In genomic region chr5:98410060-98410459, GRCm38 (mm10) we compare ENCODE assay signal across 10 mouse cellular contexts.
DNase-seq lines count a peak whose midpoint lies in the region; ATAC-seq and TF ChIP-seq lines count a peak whose summit lies in the region.
"Had no signal": no experiment of that assay in that cellular context is flagged by ENCODE, and none has a peak within 500 bp of the region (broad histone marks: within the 10 kb centered on the region; RNA-seq: fewer than 3 reads in every experiment).

No protein-coding gene starts in this region.

- H3K9me3 ChIP-seq in limb, embryonic 11.5 days (ENCODE audit: control insufficient read depth, low read length): no peaks in the 10 kb centered on the region
- H3K9me3 ChIP-seq in limb, embryonic 10.5 days (replicated peaks): no peaks in the 10 kb centered on the region
- H3K9me3 ChIP-seq: heart, embryonic 12.5 days; limb, embryonic 15.5 days had no signal

- peak; percentile 28 to 30 for DNase-seq in cerebellum, postnatal 14 days
- DNase-seq in cerebellum, adult 11 months: no peak
- peak; percentile 46 for DNase-seq in limb, embryonic 11.5 days (ENCODE audit: low spot score)
- DNase-seq in limb, embryonic 10.5 days (ENCODE audit: low spot score): no peak
- no peak for DNase-seq in Patski (ENCODE audit: low read depth, low spot score)
- peak; percentile 11 for DNase-seq in large intestine, adult 2 months (ENCODE audit: low read depth, low spot score)
- no peak for DNase-seq in yolk sac, embryonic 10.5 days (ENCODE audit: low spot score)

- POLR2A ChIA-PET in Patski (lab: Charles Lee): interaction anchor here (1.5 kb wide), 1 partner anchor 19 kb away, joined by 3 read pairs; no protein-coding TSS in a partner anchor

- WGBS in limb, embryonic 11.5 days: 77% methylated on average over 2 of the region's 2 CpGs
- 62% methylated on average over 2 of the region's 2 CpGs for WGBS in limb, embryonic 10.5 days
- WGBS in large intestine, adult 2 months: 68% methylated on average over 2 of the region's 2 CpGs

- H3K4me3 ChIP-seq in limb, embryonic 11.5 days (ENCODE audit: low read depth, low read length): no peak overlapping the region
- H3K4me3 ChIP-seq in limb, embryonic 10.5 days: no peak overlapping the region
- H3K4me3 ChIP-seq: heart, embryonic 12.5 days; limb, embryonic 15.5 days had no signal

- no peaks in the 10 kb centered on the region for H3K36me3 ChIP-seq in limb, embryonic 11.5 days (ENCODE audit: control insufficient read depth, insufficient read depth, low read length)
- no peaks in the 10 kb centered on the region for H3K36me3 ChIP-seq in limb, embryonic 10.5 days
- H3K36me3 ChIP-seq: heart, embryonic 12.5 days; limb, embryonic 15.5 days had no signal

- H3K4me2 ChIP-seq in limb, embryonic 11.5 days (ENCODE audit: low read depth, severe bottlenecking): no peak overlapping the region
- H3K4me2 ChIP-seq: heart, embryonic 12.5 days; limb, embryonic 15.5 days had no signal

- CTCF ChIA-PET in Patski (lab: Charles Lee): interaction anchor here (0.8 to 2.3 kb wide), 10 partner anchors 9 to 454 kb away, joined by 3 to 11 read pairs (median 4); no protein-coding TSS in a partner anchor

- no peak overlapping the region for H3K9ac ChIP-seq in limb, embryonic 11.5 days (ENCODE audit: low read length)
- H3K9ac ChIP-seq: heart, embryonic 12.5 days; limb, embryonic 15.5 days had no signal

- H3K27ac ChIP-seq in limb, embryonic 11.5 days (replicated peaks; ENCODE audit: low read depth, low read length): no peak overlapping the region
- H3K27ac ChIP-seq in limb, embryonic 10.5 days: no peak overlapping the region
- H3K27ac ChIP-seq: limb, embryonic 15.5 days had no signal

- peak; percentile 90 for TF ChIP-seq CTCF in Patski (IDR thresholded peaks at IDR 0.05)

- in situ Hi-C loops in Patski (cut with MboI; ENCODE audit: low pct_unique_long_range_greater_than_20kb): no loop called here

- H3K27me3 ChIP-seq in limb, embryonic 11.5 days (ENCODE audit: control insufficient read depth, insufficient read depth, low read length): no peaks in the 10 kb centered on the region
- H3K27me3 ChIP-seq in limb, embryonic 10.5 days (ENCODE audit: low read depth, poor library complexity, severe bottlenecking): no peaks in the 10 kb centered on the region
- H3K27me3 ChIP-seq in Patski: no peaks in the 10 kb centered on the region
- H3K27me3 ChIP-seq: heart, embryonic 12.5 days; limb, embryonic 15.5 days had no signal

- no peaks in the 10 kb centered on the region for H3K4me1 ChIP-seq in limb, embryonic 11.5 days (ENCODE audit: control insufficient read depth, insufficient read depth, low read length)
- no peaks in the 10 kb centered on the region for H3K4me1 ChIP-seq in limb, embryonic 10.5 days
- H3K4me1 ChIP-seq: heart, embryonic 12.5 days; limb, embryonic 15.5 days had no signal

- no peak for ATAC-seq in limb, embryonic 11.5 days (ENCODE audit: insufficient number of reproducible peaks, low FRiP score, low TSS enrichment, low read depth)
- peak; percentile 65 for ATAC-seq in Patski
- ATAC-seq in CD4-positive, CD25-positive, alpha-beta regulatory T cell, adult 4 months: no peak

Comparison
In these comparisons a context has a peak if more than half of its experiments do, and no peak if none do; other contexts are left out.
1. DNase-seq: peak in cerebellum, postnatal 14 days (2 of 2), limb, embryonic 11.5 days (single experiment) and large intestine, adult 2 months (single experiment); none in cerebellum, adult 11 months (single experiment), limb, embryonic 10.5 days (single experiment), Patski (single experiment) and yolk sac, embryonic 10.5 days (single experiment).